Mouse (Mus musculus) liver, postnatal 0 days (tissue): ENCODE measurements at regions not wholly inside any gene's neighbourhood (a gene's known extent, or its start where the extent isn't known, plus 50 kb on each side); places are given as distances from the start of the nearest gene placed in this dataset.

Source experiments
- ATAC-seq: fragments of 200-750 bp; cut with Nextera tagmentation; 2 replicates; pipeline ENCODE4 v1.8.0; 2017; ENCODE audit warnings: mild to moderate bottlenecking, moderate library complexity
- DNase-seq: peaks from one replicate; pipeline ENCODE4 v3.0.0-alpha.2; 2016
- H3K27ac ChIP-seq: fragments of 300-500 bp; sonication (generic); 2 replicates; pipeline ENCODE4 v1.5.1; 2014; ENCODE audit warnings: antibody characterized with exemption, moderate library complexity, mild to moderate bottlenecking, low read depth
- H3K27me3 ChIP-seq: fragments of 300-500 bp; sonication (generic); 2 replicates; pipeline ENCODE4 v1.6.1; 2014; ENCODE audit warnings: low read length, control low read depth, mixed read lengths; ENCODE audit not compliant: insufficient read depth
- H3K36me3 ChIP-seq: fragments of 300-500 bp; sonication (generic); replicated peaks from 2 replicates; pipeline ENCODE4 v1.6.1; 2014; ENCODE audit warnings: mild to moderate bottlenecking, control low read depth, low read length, moderate library complexity, mixed read lengths; ENCODE audit not compliant: insufficient read depth
- H3K4me1 ChIP-seq: fragments of 300-500 bp; sonication (generic); 2 replicates; pipeline ENCODE4 v1.6.1; 2014; ENCODE audit warnings: antibody characterized with exemption, mild to moderate bottlenecking, control low read depth; ENCODE audit not compliant: insufficient read depth
- H3K4me2 ChIP-seq: fragments of 300-500 bp; sonication (generic); 2 replicates; pipeline ENCODE4 v1.6.1; 2014; ENCODE audit warnings: low read depth, mild to moderate bottlenecking, low read length, moderate library complexity, mixed read lengths
- H3K4me3 ChIP-seq: fragments of 300-500 bp; sonication (generic); 2 replicates; pipeline ENCODE4 v1.5.1; 2014; ENCODE audit warnings: low read depth, low read length
- H3K9ac ChIP-seq: fragments of 300-500 bp; sonication (generic); replicated peaks from 2 replicates; pipeline ENCODE4 v1.6.1; 2014; ENCODE audit warnings: mild to moderate bottlenecking, moderate library complexity
- H3K9me3 ChIP-seq: fragments of 300-500 bp; sonication (generic); 2 replicates; pipeline ENCODE4 v1.6.1; 2016; ENCODE audit warnings: mild to moderate bottlenecking, control low read depth, low read length, mixed read lengths
- CTCF ChIP-seq: sonication (generic); IDR thresholded peaks from 2 replicates; pipeline ENCODE4 v1.5.1; 2016; ENCODE audit warnings: antibody characterized with exemption, low read depth
- EP300 ChIP-seq: IDR thresholded peaks from 2 replicates; pipeline ENCODE4 v1.6.1; 2016; ENCODE audit warnings: antibody characterized with exemption, low read depth, mild to moderate bottlenecking
- WGBS: fragments of 180-500 bp; shearing (Covaris S2); extraction: QIAGEN DNeasy Blood & Tissue Kit; methylation state at CpG from one replicate; pipeline ENCODE4 v1.1.7; 2014; ENCODE audit not compliant: insufficient replicate concordance; 5-methylcytosine and 5-hydroxymethylcytosine counted together

- Histone ChIP-seq H3K27me3 (no peaks in the 10 kb centered on the region), H3K9ac (no peak overlapping the region), H3K36me3 (no peaks in the 10 kb centered on the region), H3K27ac (no peak overlapping the region), H3K9me3 (no peaks in the 10 kb centered on the region), H3K4me3 (no peak overlapping the region), H3K4me2 (no peak overlapping the region), H3K4me1 (no peaks in the 10 kb centered on the region)
- WGBS, result 74% methylated on average over 1 of the region's 1 CpGs
- DNase-seq (no peak), ATAC-seq (no peak)
- TF ChIP-seq CTCF, result no peak
- TF ChIP-seq EP300, result no peak
Measured at GRCm38 (mm10) chr12:27780801-27781200, 438.4 kb upstream of the Sox11 start.

- ATAC-seq, result no peak
- WGBS, result 61% methylated on average over 1 of the region's 1 CpGs
- Histone ChIP-seq H3K9ac (no peak overlapping the region), H3K27me3 (no peaks in the 10 kb centered on the region), H3K4me3 (no peak overlapping the region), H3K36me3 (no peaks in the 10 kb centered on the region), H3K27ac (no peak overlapping the region), H3K4me2 (no peak overlapping the region), H3K9me3 (no peaks in the 10 kb centered on the region), H3K4me1 (no peaks in the 10 kb centered on the region)
- DNase-seq, result no peak
- TF ChIP-seq EP300, result no peak
- TF ChIP-seq CTCF, result no peak
Measured at GRCm38 (mm10) chr12:27765948-27766347, 423.6 kb upstream of the Sox11 start.

- Histone ChIP-seq H3K4me2 (no peak overlapping the region), H3K27me3 (no peaks in the 10 kb centered on the region), H3K9ac (no peak overlapping the region), H3K9me3 (no peaks in the 10 kb centered on the region), H3K4me1 (no peaks in the 10 kb centered on the region), H3K4me3 (no peak overlapping the region), H3K36me3 (no peaks in the 10 kb centered on the region), H3K27ac (no peak overlapping the region)
- no peak for ATAC-seq
- no peak for DNase-seq
- TF ChIP-seq CTCF, result no peak
- TF ChIP-seq EP300, result no peak
Measured at GRCm38 (mm10) chr12:27759016-27759415, 416.6 kb upstream of the Sox11 start.

GRCm38 (mm10) chr12:27757641-27758040 is 415.3 kb upstream of the Sox11 start:
- DNase-seq, result no peak

GRCm38 (mm10) chr12:27724619-27725200 is 382.3 kb upstream of the Sox11 start:
- 56% methylated on average over 5 of the region's 5 CpGs for WGBS
- Histone ChIP-seq H3K27ac (no peak overlapping the region), H3K9ac (no peak overlapping the region), H3K4me1 (no peaks in the 10 kb centered on the region), H3K4me2 (no peak overlapping the region), H3K9me3 (no peaks in the 10 kb centered on the region), H3K4me3 (no peak overlapping the region), H3K36me3 (no peaks in the 10 kb centered on the region), H3K27me3 (no peaks in the 10 kb centered on the region)
- no peak for DNase-seq
- TF ChIP-seq CTCF (no peak), EP300 (no peak)
- no peak for ATAC-seq

More at GRCm38 (mm10) chr12:27757641-27758040, 415.3 kb upstream of the Sox11 start:
- TF ChIP-seq CTCF (no peak), EP300 (no peak)
- H3K27me3 ChIP-seq, result no peaks in the 10 kb centered on the region
- H3K36me3 ChIP-seq, result no peaks in the 10 kb centered on the region
- no peak overlapping the region for H3K4me3 ChIP-seq
- no peak overlapping the region for H3K4me2 ChIP-seq
- H3K27ac ChIP-seq, result no peak overlapping the region
- no peak overlapping the region for H3K9ac ChIP-seq
- ATAC-seq, result no peak
- no peaks in the 10 kb centered on the region for H3K9me3 ChIP-seq
- no peaks in the 10 kb centered on the region for H3K4me1 ChIP-seq

- DNase-seq (no peak), ATAC-seq (peak; percentile 40; the same call in 1 of the 2 replicates)
- no peak overlapping the region for H3K4me2 ChIP-seq
- H3K4me3 ChIP-seq, result no peak overlapping the region
- no peak overlapping the region for H3K9ac ChIP-seq
- no peaks in the 10 kb centered on the region for H3K4me1 ChIP-seq
- no peaks in the 10 kb centered on the region for H3K36me3 ChIP-seq
- H3K27ac ChIP-seq, result no peak overlapping the region
- H3K9me3 ChIP-seq, result no peaks in the 10 kb centered on the region
- H3K27me3 ChIP-seq, result no peaks in the 10 kb centered on the region
- peak; percentile 84 for TF ChIP-seq EP300
- TF ChIP-seq CTCF, result no peak
Measured at GRCm38 (mm10) chr12:27680459-27680858, 338.1 kb upstream of the Sox11 start.

GRCm38 (mm10) chr12:27673404-27673803 is 331.0 kb upstream of the Sox11 start:
- no peak for ATAC-seq
- no peaks in the 10 kb centered on the region for H3K27me3 ChIP-seq
- TF ChIP-seq CTCF, result no peak
- TF ChIP-seq EP300, result no peak
- H3K9ac ChIP-seq, result no peak overlapping the region
- H3K4me2 ChIP-seq, result no peak overlapping the region
- no peaks in the 10 kb centered on the region for H3K36me3 ChIP-seq
- H3K9me3 ChIP-seq, result no peaks in the 10 kb centered on the region
- DNase-seq, result no peak
- no peak overlapping the region for H3K27ac ChIP-seq
- no peaks in the 10 kb centered on the region for H3K4me1 ChIP-seq
- H3K4me3 ChIP-seq, result no peak overlapping the region
